Mouse (Mus musculus): ENCODE results near the gene Krtap28-10. TPM values are rescaled to one million over a fixed set of nuclear protein-coding genes. Genes with fewer than 3 reads are reported as not detected.
"Not testable (repeated sequence)": the region's sequence is repeated elsewhere in the genome, so short reads cannot be mapped to it uniquely, and the experiment has no call there.

Krtap28-10 gene
- polyA plus RNA-seq, 1 experiment from 2014 or later, result not detected

- Histone ChIP-seq H3K27me3 (ENCODE audit: control insufficient read depth, insufficient read depth, low read depth, low read length) (no peaks in the 10 kb centered on the region), H3K27ac (ENCODE audit: low read length) (no peak overlapping the region), H3K9me3 (replicated peaks; ENCODE audit: control insufficient read depth, low read length, poor library complexity, severe bottlenecking) (no peaks in the 10 kb centered on the region), H3K4me1 (ENCODE audit: control insufficient read depth, insufficient read depth, low read length) (no peaks in the 10 kb centered on the region), H3K9ac (ENCODE audit: low read depth, low read length) (no peak overlapping the region), H3K4me3 (ENCODE audit: low read depth, low read length) (no peak overlapping the region), H3K36me3 (ENCODE audit: control insufficient read depth, insufficient read depth, low read length) (no peaks in the 10 kb centered on the region), H3K4me2 (ENCODE audit: low read length) (no peak overlapping the region)
- 39% methylated on average over 1 of the region's 1 CpGs for WGBS
- ATAC-seq, result no peak
Measured at GRCm38 (mm10) chr1:83031950-83032349, 10.3 kb downstream of the Krtap28-10 start.

DNA sequence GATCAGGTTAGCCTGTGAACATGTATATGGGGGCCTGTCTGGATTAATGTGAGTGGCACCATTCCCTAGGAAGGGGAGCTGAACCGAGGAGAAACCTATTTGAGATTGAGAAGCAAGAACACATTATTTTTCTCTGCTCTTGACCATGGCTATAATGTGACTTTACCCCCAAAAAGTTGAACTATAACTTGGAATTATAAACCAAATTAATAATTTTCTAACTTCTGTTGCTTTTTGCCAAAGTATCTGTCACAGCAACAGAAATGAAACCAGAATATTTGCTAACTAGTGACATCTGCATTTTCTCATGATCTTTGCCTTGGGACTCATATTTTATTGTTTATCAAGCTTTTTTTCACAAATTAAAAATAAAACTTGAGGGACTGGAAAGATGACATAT, 25.7 kb downstream of the Krtap28-10 start:
- no peak overlapping the region for H3K4me3 ChIP-seq (ENCODE audit: low read depth, low read length)
- no peak overlapping the region for H3K27ac ChIP-seq (ENCODE audit: low read length)
- no peaks in the 10 kb centered on the region for H3K4me1 ChIP-seq (ENCODE audit: control insufficient read depth, insufficient read depth, low read length)
- no peak overlapping the region for H3K4me2 ChIP-seq (ENCODE audit: low read length)
- no peaks in the 10 kb centered on the region for H3K27me3 ChIP-seq (ENCODE audit: control insufficient read depth, insufficient read depth, low read depth, low read length)
- no peak overlapping the region for H3K9ac ChIP-seq (ENCODE audit: low read depth, low read length)
- no peaks in the 10 kb centered on the region for H3K36me3 ChIP-seq (ENCODE audit: control insufficient read depth, insufficient read depth, low read length)
- ATAC-seq, result no peak
- WGBS, result 84% methylated on average over 1 of the region's 1 CpGs
- no peaks in the 10 kb centered on the region for H3K9me3 ChIP-seq (replicated peaks; ENCODE audit: control insufficient read depth, low read length, poor library complexity, severe bottlenecking)

- H3K4me2 ChIP-seq (ENCODE audit: low read length), result no peak overlapping the region
- no peaks in the 10 kb centered on the region for H3K9me3 ChIP-seq (replicated peaks; ENCODE audit: control insufficient read depth, low read length, poor library complexity, severe bottlenecking)
- no peaks in the 10 kb centered on the region for H3K27me3 ChIP-seq (ENCODE audit: control insufficient read depth, insufficient read depth, low read depth, low read length)
- no peak for ATAC-seq
- H3K9ac ChIP-seq (ENCODE audit: low read depth, low read length), result no peak overlapping the region
- 89% methylated on average over 10 of the region's 10 CpGs for WGBS
- no peak overlapping the region for H3K4me3 ChIP-seq (ENCODE audit: low read depth, low read length)
- no peaks in the 10 kb centered on the region for H3K4me1 ChIP-seq (ENCODE audit: control insufficient read depth, insufficient read depth, low read length)
- H3K36me3 ChIP-seq (ENCODE audit: control insufficient read depth, insufficient read depth, low read length), result no peaks in the 10 kb centered on the region
- H3K27ac ChIP-seq (ENCODE audit: low read length), result no peak overlapping the region
Measured at GRCm38 (mm10) chr1:83015329-83015879, 26.9 kb downstream of the Krtap28-10 start.

DNA sequence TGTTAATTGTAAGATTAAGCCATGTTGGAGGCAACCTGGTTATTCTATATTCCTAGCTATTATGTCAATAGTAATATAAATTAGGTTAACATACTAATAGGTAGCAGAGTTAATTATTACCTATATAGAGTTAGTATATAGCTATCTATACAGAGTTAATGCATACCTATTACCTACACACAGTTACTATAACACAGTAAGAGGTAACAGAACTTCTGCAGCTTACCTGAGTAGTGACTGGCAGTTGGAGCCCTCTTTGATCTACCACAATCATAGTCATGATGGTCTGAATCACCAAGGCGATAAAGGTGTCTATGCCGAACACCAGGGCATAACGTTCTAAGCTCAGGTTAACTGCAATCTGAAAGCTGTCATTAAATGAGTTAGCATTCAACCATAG, 27.8 kb downstream of the Krtap28-10 start:
- no peak overlapping the region for H3K9ac ChIP-seq (ENCODE audit: low read depth, low read length)
- no peaks in the 10 kb centered on the region for H3K4me1 ChIP-seq (ENCODE audit: control insufficient read depth, insufficient read depth, low read length)
- H3K9me3 ChIP-seq (replicated peaks; ENCODE audit: control insufficient read depth, low read length, poor library complexity, severe bottlenecking), result no peaks in the 10 kb centered on the region
- H3K27ac ChIP-seq (ENCODE audit: low read length), result no peak overlapping the region
- H3K4me2 ChIP-seq (ENCODE audit: low read length), result no peak overlapping the region
- H3K36me3 ChIP-seq (ENCODE audit: control insufficient read depth, insufficient read depth, low read length), result no peaks in the 10 kb centered on the region
- no peak for ATAC-seq
- H3K27me3 ChIP-seq (ENCODE audit: control insufficient read depth, insufficient read depth, low read depth, low read length), result no peaks in the 10 kb centered on the region
- H3K4me3 ChIP-seq (ENCODE audit: low read depth, low read length), result no peak overlapping the region
- 91% methylated on average over 3 of the region's 3 CpGs for WGBS

DNA sequence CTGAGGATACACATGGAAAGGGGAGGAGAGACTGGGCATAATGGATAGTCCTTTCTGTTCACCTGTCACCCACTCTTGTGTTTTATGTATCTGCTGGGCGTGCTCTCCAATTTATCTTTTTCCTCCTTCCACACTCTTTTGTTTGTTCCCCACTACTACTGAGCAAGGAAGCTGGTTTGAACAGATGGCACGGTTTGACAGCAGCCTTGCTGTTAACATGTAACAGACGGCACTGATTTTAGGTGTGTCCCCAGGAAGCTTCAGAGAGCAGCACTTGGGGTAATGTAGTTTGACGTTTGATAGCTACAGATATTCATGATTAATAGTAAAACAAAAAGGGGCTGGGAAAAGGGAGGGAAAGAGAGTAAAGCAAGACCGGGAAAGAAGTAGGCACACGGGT, 34.8 kb downstream of the Krtap28-10 start:
- Histone ChIP-seq H3K4me2 (ENCODE audit: low read length) (no peak overlapping the region), H3K27me3 (ENCODE audit: control insufficient read depth, insufficient read depth, low read depth, low read length) (no peaks in the 10 kb centered on the region), H3K36me3 (ENCODE audit: control insufficient read depth, insufficient read depth, low read length) (no peaks in the 10 kb centered on the region), H3K4me3 (ENCODE audit: low read depth, low read length) (no peak overlapping the region), H3K9me3 (replicated peaks; ENCODE audit: control insufficient read depth, low read length, poor library complexity, severe bottlenecking) (no peaks in the 10 kb centered on the region), H3K4me1 (ENCODE audit: control insufficient read depth, insufficient read depth, low read length) (no peaks in the 10 kb centered on the region), H3K27ac (ENCODE audit: low read length) (no peak overlapping the region), H3K9ac (ENCODE audit: low read depth, low read length) (no peak overlapping the region)
- 90% methylated on average over 6 of the region's 6 CpGs for WGBS
- no peak for ATAC-seq

DNA sequence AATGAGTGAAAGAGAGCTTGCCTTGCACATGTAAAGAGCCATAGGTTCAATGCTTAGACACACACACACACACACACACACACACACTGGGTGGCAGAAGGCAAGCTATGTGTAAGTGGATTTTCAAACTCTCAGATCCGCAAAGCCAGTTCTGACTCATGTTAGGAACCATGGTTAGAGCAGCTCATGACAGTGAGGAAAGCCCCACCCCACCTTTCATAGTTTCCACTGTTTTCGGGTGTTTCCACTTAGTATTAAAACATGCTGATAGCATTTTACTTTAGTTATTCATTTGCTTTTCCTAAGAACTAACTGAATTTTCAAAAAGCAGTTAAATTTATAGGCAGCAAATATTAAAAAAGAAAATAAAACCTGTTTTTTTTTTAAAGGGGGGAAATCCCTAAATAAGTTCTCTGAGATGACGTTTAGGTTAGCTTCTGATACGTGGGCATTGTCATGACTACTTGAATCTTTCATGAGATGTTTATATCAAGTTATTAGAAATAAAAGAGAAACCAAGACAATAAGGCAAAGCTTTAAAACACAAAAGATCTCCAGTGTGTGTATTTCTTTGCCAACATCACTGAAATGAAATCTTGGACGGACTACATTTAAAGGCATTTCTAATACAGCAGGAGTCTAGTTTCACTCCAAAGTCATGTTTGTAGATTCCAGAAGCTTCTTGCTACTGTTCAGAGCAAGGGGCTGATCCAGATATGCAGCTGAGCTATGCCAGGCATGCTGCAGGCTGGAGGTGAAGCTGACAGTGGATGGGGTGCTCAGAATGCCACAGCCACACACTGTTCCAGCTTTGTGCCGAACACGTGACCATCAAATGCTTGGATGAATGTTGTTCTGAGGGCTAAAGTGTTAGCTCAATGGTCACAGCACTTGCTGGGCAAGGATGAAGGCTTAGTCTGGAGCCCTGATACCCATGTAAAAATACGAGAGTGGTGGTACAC, 35.8 kb downstream of the Krtap28-10 start:
- no peak overlapping the region for H3K4me3 ChIP-seq (ENCODE audit: low read depth, low read length)

DNA sequence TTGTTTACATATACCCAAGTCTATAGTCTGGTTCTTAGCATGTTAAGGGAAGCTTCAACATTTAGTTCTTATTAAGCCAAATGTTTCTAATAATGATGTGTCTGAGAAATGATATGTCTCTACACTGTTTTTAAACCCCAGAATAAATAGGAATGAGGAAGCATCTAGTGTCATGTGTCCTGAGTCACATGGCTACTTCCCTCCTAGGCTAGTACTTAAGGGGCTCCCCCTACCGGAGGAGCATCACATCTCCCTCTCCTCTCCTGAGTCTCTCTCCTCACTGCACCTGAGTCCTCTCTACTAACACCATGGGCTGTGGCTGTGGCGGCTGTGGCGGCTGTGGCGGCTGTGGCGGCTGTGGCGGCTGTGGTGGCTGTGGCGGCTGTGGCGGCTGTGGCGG, 42.0 kb downstream of the Krtap28-10 start, which contains the start of gene Gm47959:
TSS of gene Gm47959 (plus strand) at position 243 of the 400 bp plus-strand sequence.
- H3K4me2 ChIP-seq (ENCODE audit: low read length); ATAC-seq; H3K27me3 ChIP-seq (ENCODE audit: control insufficient read depth, insufficient read depth, low read depth, low read length); H3K36me3 ChIP-seq (ENCODE audit: control insufficient read depth, insufficient read depth, low read length); H3K27ac ChIP-seq (ENCODE audit: low read length); H3K9me3 ChIP-seq (replicated peaks; ENCODE audit: control insufficient read depth, low read length, poor library complexity, severe bottlenecking); H3K4me1 ChIP-seq (ENCODE audit: control insufficient read depth, insufficient read depth, low read length); H3K4me3 ChIP-seq (ENCODE audit: low read depth, low read length); H3K9ac ChIP-seq (ENCODE audit: low read depth, low read length): not testable (repeated sequence)
- WGBS, result 95% methylated on average over 8 of the region's 9 CpGs

More for the DNA sequence above, 35.8 kb downstream of the Krtap28-10 start:
- H3K9me3 ChIP-seq (replicated peaks; ENCODE audit: control insufficient read depth, low read length, poor library complexity, severe bottlenecking), result no peaks in the 10 kb centered on the region
- H3K36me3 ChIP-seq (ENCODE audit: control insufficient read depth, insufficient read depth, low read length), result no peaks in the 10 kb centered on the region
- no peaks in the 10 kb centered on the region for H3K27me3 ChIP-seq (ENCODE audit: control insufficient read depth, insufficient read depth, low read depth, low read length)
- H3K4me2 ChIP-seq (ENCODE audit: low read length), result no peak overlapping the region
- H3K4me1 ChIP-seq (ENCODE audit: control insufficient read depth, insufficient read depth, low read length), result no peaks in the 10 kb centered on the region
- no peak for ATAC-seq
- 88% methylated on average over 8 of the region's 8 CpGs for WGBS
- no peak overlapping the region for H3K27ac ChIP-seq (ENCODE audit: low read length)
- H3K9ac ChIP-seq (ENCODE audit: low read depth, low read length), result no peak overlapping the region

DNA sequence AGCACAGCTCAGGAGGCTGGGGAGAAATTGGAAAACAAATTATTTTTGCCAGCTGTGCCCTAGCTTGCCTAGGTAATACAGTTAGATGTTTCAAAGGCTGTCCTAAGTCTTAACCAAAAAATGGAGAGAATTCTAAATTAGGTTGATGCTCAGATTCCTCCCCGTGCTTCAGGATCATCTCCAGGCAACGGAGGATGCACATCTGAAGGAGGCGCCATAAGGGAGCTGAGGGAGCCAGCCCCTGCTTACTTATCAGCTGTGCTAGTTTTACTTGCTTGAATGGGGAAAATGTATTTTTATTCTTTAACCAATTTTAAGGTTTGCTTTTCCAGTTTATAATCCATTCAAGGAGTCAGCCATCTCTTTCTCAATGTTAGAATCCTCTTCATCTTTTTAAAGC, 48.3 kb downstream of the Krtap28-10 start:
- Histone ChIP-seq H3K27ac (ENCODE audit: low read length) (no peak overlapping the region), H3K4me1 (ENCODE audit: control insufficient read depth, insufficient read depth, low read length) (no peaks in the 10 kb centered on the region), H3K36me3 (ENCODE audit: control insufficient read depth, insufficient read depth, low read length) (no peaks in the 10 kb centered on the region), H3K4me2 (ENCODE audit: low read length) (no peak overlapping the region), H3K9me3 (replicated peaks; ENCODE audit: control insufficient read depth, low read length, poor library complexity, severe bottlenecking) (no peaks in the 10 kb centered on the region), H3K9ac (ENCODE audit: low read depth, low read length) (no peak overlapping the region), H3K4me3 (ENCODE audit: low read depth, low read length) (no peak overlapping the region), H3K27me3 (ENCODE audit: control insufficient read depth, insufficient read depth, low read depth, low read length) (no peaks in the 10 kb centered on the region)
- no peak for ATAC-seq
- 79% methylated on average over 3 of the region's 3 CpGs for WGBS

DNA sequence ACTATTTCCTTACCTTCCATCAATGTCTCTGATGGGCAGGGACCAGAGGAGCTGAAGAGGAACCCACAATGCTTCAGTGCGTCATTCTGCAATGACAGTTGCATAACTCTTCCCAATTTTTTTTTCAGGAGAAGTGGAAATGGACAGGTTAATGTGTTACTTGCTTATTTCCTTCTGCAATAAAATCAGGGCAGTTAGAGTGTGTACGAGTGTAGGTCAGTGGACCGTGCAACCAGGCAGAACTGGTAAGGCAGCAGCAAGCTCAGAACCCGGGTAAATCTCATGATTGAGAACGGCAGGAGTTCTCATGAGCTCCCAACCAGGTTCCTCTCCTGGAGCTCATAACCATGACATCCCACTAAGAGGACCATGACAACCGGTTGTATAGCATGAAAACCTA, 50.2 kb downstream of the Krtap28-10 start:
- Histone ChIP-seq H3K36me3 (ENCODE audit: control insufficient read depth, insufficient read depth, low read length) (no peaks in the 10 kb centered on the region), H3K4me3 (ENCODE audit: low read depth, low read length) (no peak overlapping the region), H3K27ac (ENCODE audit: low read length) (no peak overlapping the region), H3K9me3 (replicated peaks; ENCODE audit: control insufficient read depth, low read length, poor library complexity, severe bottlenecking) (no peaks in the 10 kb centered on the region), H3K4me1 (ENCODE audit: control insufficient read depth, insufficient read depth, low read length) (no peaks in the 10 kb centered on the region), H3K9ac (ENCODE audit: low read depth, low read length) (no peak overlapping the region), H3K27me3 (ENCODE audit: control insufficient read depth, insufficient read depth, low read depth, low read length) (no peaks in the 10 kb centered on the region), H3K4me2 (ENCODE audit: low read length) (no peak overlapping the region)
- WGBS, result 89% methylated on average over 6 of the region's 6 CpGs
- no peak for ATAC-seq

Data from midbrain, embryonic 16.5 days (tissue).